ENCODE assay signal across 20 mouse cellular contexts in the genomic region with DNA sequence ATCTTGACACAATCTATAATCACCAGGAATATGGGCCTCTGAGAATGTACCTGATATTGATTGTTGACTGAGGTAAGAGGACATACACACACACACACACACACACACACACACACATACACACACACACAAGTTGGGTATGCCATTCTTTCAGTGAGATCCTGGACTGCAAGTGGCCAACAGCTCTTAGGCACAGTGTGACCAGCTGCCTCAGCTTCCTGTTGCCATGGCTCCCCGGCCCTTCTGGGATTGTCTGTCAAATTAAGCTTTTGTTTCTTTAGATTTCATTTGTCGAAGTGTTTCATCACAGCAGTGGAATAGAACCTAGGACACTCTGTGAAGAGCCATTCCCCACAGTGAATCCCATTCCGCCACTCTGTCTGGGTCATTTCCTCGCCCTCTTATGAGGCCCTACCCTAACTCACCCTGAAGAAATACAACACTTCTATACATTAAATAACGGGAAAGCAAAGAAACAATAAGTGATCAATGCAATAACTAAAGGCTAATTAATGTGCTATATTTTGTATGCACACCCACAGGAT.
A peak's percentile ranks its signal among the peaks of the same experiment; 100 is the strongest.
DNase-seq lines count a peak whose midpoint lies in the region; ATAC-seq and TF ChIP-seq lines count a peak whose summit lies in the region.
"Had no signal": no experiment of that assay in that cellular context is flagged by ENCODE, and none has a peak within 500 bp of the region (broad histone marks: within the 10 kb centered on the region; RNA-seq: fewer than 3 reads in every experiment).

No protein-coding gene starts in this region.

- H3K4me2 ChIP-seq in hindbrain, embryonic 11.5 days (replicated peaks; ENCODE audit: low read depth, low read length): no peak overlapping the region
- H3K4me2 ChIP-seq in midbrain, embryonic 14.5 days (ENCODE audit: low read length): no peak overlapping the region
- H3K4me2 ChIP-seq: heart, embryonic 12.5 days; limb, embryonic 12.5 days; liver, embryonic 13.5 days; lung, embryonic 15.5 days had no signal

- no peak overlapping the region for H3K9ac ChIP-seq in hindbrain, embryonic 11.5 days (ENCODE audit: low read depth, low read length)
- no peak overlapping the region for H3K9ac ChIP-seq in midbrain, embryonic 14.5 days (replicated peaks; ENCODE audit: low read length)
- H3K9ac ChIP-seq: heart, embryonic 12.5 days; limb, embryonic 12.5 days; liver, embryonic 13.5 days; lung, embryonic 15.5 days had no signal

- peak; percentile 28 for DNase-seq in left cerebral cortex, postnatal 4 days
- no peak for DNase-seq in left cerebral cortex, adult 9 months (ENCODE audit: low spot score in 2 of 2)
- DNase-seq in embryo, embryonic 11 days: peak; percentile 11
- peak; percentile 30 for DNase-seq in hindbrain, embryonic 11.5 days (ENCODE audit: low spot score)
- peak; percentile 29 for DNase-seq in midbrain, embryonic 14.5 days
- DNase-seq in kidney, adult 2 months: no peak
- no peak for DNase-seq in gastrocnemius, postnatal 14 days
- DNase-seq: adrenal gland, postnatal 25 days; cerebellum, adult 9-10 months; heart, postnatal 36 days; kidney, adult 11 months; kidney, postnatal 10 days; liver, embryonic 13.5 days; right cerebral cortex, postnatal 14 days had no signal

- 40% methylated on average over 5 of the region's 5 CpGs for WGBS in hindbrain, embryonic 11.5 days
- 63% methylated on average over 5 of the region's 5 CpGs for WGBS in midbrain, embryonic 14.5 days
- WGBS in kidney, adult 2 months: 88% methylated on average over 5 of the region's 5 CpGs

- H3K36me3 ChIP-seq in hindbrain, embryonic 11.5 days (ENCODE audit: control insufficient read depth, insufficient read depth, low read length): no peaks in the 10 kb centered on the region
- no peaks in the 10 kb centered on the region for H3K36me3 ChIP-seq in midbrain, embryonic 14.5 days (ENCODE audit: control insufficient read depth, insufficient read depth, low read length)
- H3K36me3 ChIP-seq in kidney, adult 2 months (ENCODE audit: control insufficient read depth, insufficient read depth, low read length): no peaks in the 10 kb centered on the region
- H3K36me3 ChIP-seq: heart, embryonic 12.5 days; limb, embryonic 12.5 days; liver, embryonic 13.5 days; lung, embryonic 15.5 days had no signal

- TF ChIP-seq CTCF in kidney, adult 2 months (conservative IDR thresholded peaks at IDR 0.05; ENCODE audit: insufficient read depth, insufficient read length, low read depth, low read length): no peak

- no peaks in the 10 kb centered on the region for H3K4me1 ChIP-seq in hindbrain, embryonic 11.5 days (replicated peaks; ENCODE audit: control insufficient read depth, insufficient read depth, low read length)
- H3K4me1 ChIP-seq in midbrain, embryonic 14.5 days (ENCODE audit: control insufficient read depth, insufficient read depth, low read length): no peaks in the 10 kb centered on the region
- no peaks in the 10 kb centered on the region for H3K4me1 ChIP-seq in kidney, adult 2 months (ENCODE audit: control insufficient read depth, insufficient read depth, low read length)
- H3K4me1 ChIP-seq: heart, embryonic 12.5 days; limb, embryonic 12.5 days; liver, embryonic 13.5 days; lung, embryonic 15.5 days had no signal

- no peak overlapping the region for H3K4me3 ChIP-seq in hindbrain, embryonic 11.5 days (ENCODE audit: low read depth, low read length)
- H3K4me3 ChIP-seq in midbrain, embryonic 14.5 days (replicated peaks; ENCODE audit: low read depth, low read length): no peak overlapping the region
- no peak overlapping the region for H3K4me3 ChIP-seq in kidney, adult 2 months (ENCODE audit: insufficient read depth, low read depth, low read length)
- H3K4me3 ChIP-seq: erythroblast, embryonic 14.5 days; heart, embryonic 12.5 days; left cerebral cortex, adult 2 months; limb, embryonic 12.5 days; liver, embryonic 13.5 days; lung, embryonic 15.5 days had no signal

- intact Hi-C loops in left cerebral cortex, postnatal 4 days (cut with DNase I): no loop called here
- intact Hi-C loops in gastrocnemius, postnatal 14 days (cut with DNase I; ENCODE audit: low total_unique reads): no loop called here

- peak; percentile 79 for ATAC-seq in hindbrain, embryonic 11.5 days (ENCODE audit: low FRiP score)
- ATAC-seq in midbrain, embryonic 14.5 days (ENCODE audit: low FRiP score, low TSS enrichment): no peak

- H3K9me3 ChIP-seq in hindbrain, embryonic 11.5 days (ENCODE audit: control insufficient read depth, low read length): no peaks in the 10 kb centered on the region
- no peaks in the 10 kb centered on the region for H3K9me3 ChIP-seq in midbrain, embryonic 14.5 days (ENCODE audit: control insufficient read depth, low read length)
- H3K9me3 ChIP-seq: heart, embryonic 12.5 days; limb, embryonic 12.5 days; liver, embryonic 13.5 days; lung, embryonic 15.5 days had no signal

- H3K27me3 ChIP-seq in hindbrain, embryonic 11.5 days (ENCODE audit: control insufficient read depth, insufficient read depth, low read length): no peaks in the 10 kb centered on the region
- H3K27me3 ChIP-seq in midbrain, embryonic 14.5 days (ENCODE audit: control insufficient read depth, insufficient read depth, low read length): no peaks in the 10 kb centered on the region
- no peaks in the 10 kb centered on the region for H3K27me3 ChIP-seq in kidney, adult 2 months (replicated peaks; ENCODE audit: control insufficient read depth, insufficient read depth, low read length)
- H3K27me3 ChIP-seq: heart, embryonic 12.5 days; limb, embryonic 12.5 days; liver, embryonic 13.5 days; lung, embryonic 15.5 days had no signal

- H3K27ac ChIP-seq in hindbrain, embryonic 11.5 days (ENCODE audit: low read depth, low read length): no peak overlapping the region
- no peak overlapping the region for H3K27ac ChIP-seq in midbrain, embryonic 14.5 days (replicated peaks; ENCODE audit: low read depth, low read length)
- H3K27ac ChIP-seq in kidney, adult 2 months (ENCODE audit: insufficient read depth, low read depth, low read length): no peak overlapping the region
- H3K27ac ChIP-seq: left cerebral cortex, adult 2 months; limb, embryonic 12.5 days; liver, embryonic 13.5 days; lung, embryonic 15.5 days; macrophage had no signal

- TF ChIP-seq POLR2A in kidney, adult 2 months (IDR thresholded peaks at IDR 0.05; ENCODE audit: low read depth, low read length): no peak

Comparison
In these comparisons a context has a peak if more than half of its experiments do, and no peak if none do; other contexts are left out.
1. DNase-seq: peak in left cerebral cortex, postnatal 4 days (single experiment), embryo, embryonic 11 days (single experiment), hindbrain, embryonic 11.5 days (single experiment) and midbrain, embryonic 14.5 days (single experiment); none in left cerebral cortex, adult 9 months (0 of 2), kidney, adult 2 months (single experiment) and gastrocnemius, postnatal 14 days (single experiment).